Mouse (Mus musculus): ENCODE measurements around the gene Gm21854. TPM values are rescaled to one million over a fixed set of nuclear protein-coding genes. Genes with fewer than 3 reads are reported as not detected.
"Not testable (repeated sequence)": the region's sequence is repeated elsewhere in the genome, so short reads cannot be mapped to it uniquely, and the experiment has no call there.

Gm21854 gene
- not detected in 2 replicates for polyA plus RNA-seq (2014; fragmentation: Nextera tagmentation; extraction: Ambion mirVana)

GRCm38 (mm10) chrY:5656686-5657085, at the start of gene Gm21854:
TSS of gene Gm21854 (plus strand) at chrY:5656986.
- H3K27ac ChIP-seq (ENCODE audit: low read depth, low read length); H3K27me3 ChIP-seq (replicated peaks; ENCODE audit: control insufficient read depth, insufficient read depth, low read length); H3K36me3 ChIP-seq (ENCODE audit: control insufficient read depth, insufficient read depth, low read length); H3K4me2 ChIP-seq; H3K9me3 ChIP-seq (ENCODE audit: control insufficient read depth, low read length); DNase-seq (ENCODE audit: low spot score); H3K4me3 ChIP-seq (ENCODE audit: low read depth, low read length); ATAC-seq (replicated peaks; ENCODE audit: low FRiP score); H3K9ac ChIP-seq (ENCODE audit: low read depth, low read length); H3K4me1 ChIP-seq (replicated peaks; ENCODE audit: control insufficient read depth, insufficient read depth, low read length): not testable (repeated sequence)

Other genes with a start within 250 kb of the Gm21854 start
- not detected in 2 replicates for gene Gm20914, start 69.0 kb downstream of the Gm21854 start, polyA plus RNA-seq (2014; fragmentation: Nextera tagmentation; extraction: Ambion mirVana)
- not detected in 2 replicates for gene Gm28171, start 136.4 kb downstream of the Gm21854 start, polyA plus RNA-seq (2014; fragmentation: Nextera tagmentation; extraction: Ambion mirVana)

Data from liver, embryonic 11.5 days (tissue).